Mouse (Mus musculus) activated CD4-positive, CD25-positive, alpha-beta regulatory T cell, adult 4 months (primary cell): ENCODE results near the gene Kif26a. TPM values are rescaled to one million over a fixed set of nuclear protein-coding genes. Genes with fewer than 3 reads are reported as not detected.

ENCODE experiments used
- ATAC-seq: one replicate; pipeline ENCODE4 v1.8.0; 2017
- polyA plus RNA-seq, 2 experiments: library from polyadenylated mRNA; unstranded; fragments of 100-300 nt; shearing (Covaris generic); gene quantifications; one replicate each; pipeline ENCODE4 v1.2.1; 2017

Kif26a gene
- polyA plus RNA-seq, 2 experiments from 2014 or later = not detected

DNA sequence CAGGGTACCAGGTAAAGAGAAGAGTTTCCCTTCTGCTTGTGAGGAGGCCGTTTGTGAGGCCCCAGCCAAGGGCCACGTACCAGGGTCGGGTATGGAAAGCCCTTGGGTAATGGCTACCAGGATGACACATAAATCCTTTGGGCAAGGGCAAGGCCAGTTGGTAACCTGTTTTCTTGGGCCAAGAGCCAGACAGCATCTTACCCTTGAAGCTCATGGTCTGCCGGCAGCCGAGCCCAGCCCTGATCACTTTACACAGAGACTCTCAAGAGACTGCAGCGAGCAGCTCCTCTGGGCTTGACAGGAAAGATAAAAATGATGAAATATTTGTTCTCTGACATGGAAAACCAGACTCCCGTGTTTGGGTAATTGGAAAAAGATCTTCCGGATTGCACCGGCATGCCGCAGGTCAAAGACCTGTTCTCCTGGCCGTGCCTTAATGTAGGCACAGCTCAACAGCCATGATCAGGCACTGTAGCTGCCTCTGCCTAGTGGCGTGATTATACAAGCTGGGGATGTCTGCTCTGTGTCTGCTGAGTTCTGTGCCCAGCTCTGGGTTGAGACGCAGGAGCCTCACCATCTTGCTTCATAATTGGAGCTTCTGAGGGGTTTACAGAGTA is 77.8 kb downstream of the Kif26a start:
- ATAC-seq = no peak

DNA sequence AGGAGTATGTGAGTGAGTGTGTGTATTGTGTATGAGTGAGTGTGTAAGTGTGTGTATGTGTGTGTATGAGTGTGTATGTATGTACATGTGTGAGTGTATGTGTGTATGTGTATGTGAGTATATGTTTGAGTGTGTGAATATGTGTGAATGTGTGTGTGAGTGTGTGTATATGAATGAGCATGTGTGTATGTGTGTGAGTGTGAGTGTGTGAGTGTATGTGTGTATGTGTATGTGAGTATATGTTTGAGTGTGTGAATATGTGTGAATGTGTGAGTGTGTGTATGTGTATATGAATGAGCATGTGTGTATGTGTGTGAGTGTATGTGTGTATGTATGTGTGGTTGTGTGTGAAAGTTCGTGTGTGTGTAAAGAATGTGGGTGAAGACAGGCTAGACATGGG is 80.2 kb downstream of the Kif26a start:
- ATAC-seq = no peak

DNA sequence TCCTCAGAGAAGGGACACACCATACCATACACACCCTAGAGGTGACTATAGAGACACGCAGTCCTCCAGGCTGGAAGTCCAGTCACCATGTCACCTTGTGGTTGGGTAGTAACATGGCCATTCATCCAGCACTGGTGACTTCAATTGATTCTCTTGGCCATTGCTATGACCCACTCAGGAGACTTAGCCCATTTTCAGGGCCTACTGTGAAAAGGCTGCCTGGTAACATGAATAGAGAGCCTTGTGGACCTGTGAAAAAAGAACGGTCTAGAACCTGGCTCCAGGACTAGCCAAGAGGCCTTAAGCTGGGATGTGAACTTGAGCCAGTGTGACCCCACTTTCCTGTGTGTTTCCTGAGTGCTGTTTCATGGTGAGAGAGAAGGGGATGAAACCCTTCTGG is 80.6 kb downstream of the Kif26a start:
- ATAC-seq = no peak

- no peak for ATAC-seq
Observed at GRCm38 (mm10) chr12:112229084-112229483, 83.1 kb downstream of the Kif26a start.

DNA sequence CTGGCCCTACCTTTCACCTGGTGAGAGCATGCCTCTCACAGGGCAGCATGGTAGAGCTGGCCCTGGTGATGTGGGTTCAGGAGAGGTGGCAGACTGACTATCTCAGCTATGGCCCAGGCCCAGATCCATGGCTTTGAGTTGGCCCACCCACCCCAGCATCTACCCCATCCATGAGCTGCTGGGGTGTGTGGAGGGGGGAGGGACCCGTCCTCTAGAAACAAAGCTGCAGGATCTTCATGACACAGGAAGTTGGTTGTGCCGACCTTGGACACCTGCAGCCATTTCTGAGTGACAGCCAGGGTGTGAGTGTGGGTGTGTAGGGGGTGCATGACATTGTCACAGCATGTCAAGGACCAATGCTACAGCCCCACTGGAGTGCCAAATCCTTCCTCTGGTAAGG is 84.2 kb downstream of the Kif26a start:
- no peak for ATAC-seq

Other genes with a start within 250 kb of the Kif26a start
- gene Ppp1r13b, start 238.1 kb upstream of the Kif26a start, polyA plus RNA-seq = 10 to 100 TPM in 1 of 2 experiments, 1 to 10 TPM in 1; 8.0 to 10.3 TPM
- 100 to 1,000 TPM; 262 to 349 TPM for gene Atp5mpl, start 179.2 kb upstream of the Kif26a start, polyA plus RNA-seq
- not detected for gene Tdrd9, start 174.6 kb upstream of the Kif26a start, polyA plus RNA-seq
- gene Rd3l, start 164.9 kb upstream of the Kif26a start, polyA plus RNA-seq = not detected
- gene Aspg, start 39.5 kb upstream of the Kif26a start, polyA plus RNA-seq = not detected